Mouse (Mus musculus): ENCODE results near the gene Gal3st4.

- TF ChIP-seq POLR2A (IDR thresholded peaks at IDR 0.05; ENCODE audit: extremely low read depth, insufficient read depth, low read length) (no peak), CTCF (IDR thresholded peaks at IDR 0.05; ENCODE audit: low read depth, low read length) (no peak)
Measured at GRCm38 (mm10) chr5:138275216-138276050, 2.8 kb upstream of the Gal3st4 start.

Measured in liver, adult 2 months (tissue).